Mouse (Mus musculus) lung, postnatal 0 days (tissue): ENCODE data around the gene Tmem95.

ENCODE experiments used
- CTCF ChIP-seq: IDR thresholded peaks from 2 replicates; pipeline ENCODE4 v1.5.1; 2016; ENCODE audit warnings: antibody characterized with exemption, mild to moderate bottlenecking
- EP300 ChIP-seq: IDR thresholded peaks from 2 replicates; pipeline ENCODE4 v1.6.1; 2016; ENCODE audit warnings: antibody characterized with exemption, mild to moderate bottlenecking, control low read depth

DNA sequence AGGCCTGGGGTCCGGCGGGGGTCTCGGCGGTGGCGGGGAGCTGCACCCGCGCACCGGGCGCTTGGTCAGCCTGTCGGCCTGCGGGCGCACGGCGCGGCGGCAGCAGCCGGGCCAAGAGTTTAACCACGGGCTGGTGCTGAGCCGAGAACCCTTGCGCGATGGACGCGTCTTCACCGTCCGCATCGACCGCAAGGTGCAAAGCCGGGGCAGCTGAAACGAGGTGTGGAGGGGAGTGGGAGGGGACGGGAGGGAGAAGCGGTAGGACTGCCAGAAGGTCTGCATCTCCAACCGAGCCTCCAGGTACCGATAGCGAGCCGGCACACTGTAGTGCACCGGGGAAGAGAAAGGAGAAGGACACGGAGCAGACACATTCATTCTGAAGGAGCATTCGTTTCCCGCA, 24.2 kb upstream of the Tmem95 start:
- no peak for TF ChIP-seq EP300
- peak; percentile 7; the same call in 1 of the 2 replicates for TF ChIP-seq CTCF
